Mouse (Mus musculus) retina, embryonic 14.5 days (tissue): ENCODE measurements around the gene 2210017I01Rik.
A peak's percentile ranks its signal among the peaks of the same experiment; 100 is the strongest.

Experiments
- DNase-seq: peaks from one replicate; pipeline ENCODE4 v3.0.0-alpha.2; 2015; ENCODE audit warnings: low spot score

2210017I01Rik gene

DNA sequence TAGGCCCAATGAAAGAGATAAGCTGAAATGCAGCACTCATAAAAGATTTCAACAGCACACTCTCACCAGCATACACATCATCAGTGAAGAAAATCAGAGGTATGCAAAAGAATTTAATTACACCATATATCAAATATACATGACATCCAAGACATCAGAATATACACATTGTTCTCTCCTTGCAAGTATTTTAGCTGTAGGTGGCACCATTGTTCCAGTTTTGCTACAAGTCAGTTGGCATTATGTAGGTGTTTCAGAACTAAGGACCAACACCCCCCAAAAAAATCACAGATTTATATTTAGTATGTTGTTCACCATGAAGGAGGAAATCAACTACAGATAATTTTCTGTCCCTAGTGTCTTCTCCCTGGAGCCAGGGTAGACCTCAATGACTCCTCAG lies 41.9 kb downstream of the 2210017I01Rik start:
- DNase-seq = peak; percentile 7
